8 mouse cellular contexts compared by ENCODE assay signal in genomic region chr10:21882184-21883081, GRCm38 (mm10). TPM values are rescaled to one million over a fixed set of nuclear protein-coding genes. Genes with fewer than 3 reads are reported as not detected.
A peak's percentile ranks its signal among the peaks of the same experiment; 100 is the strongest.
DNase-seq lines count a peak whose midpoint lies in the region; ATAC-seq and TF ChIP-seq lines count a peak whose summit lies in the region.

TSS of gene Sgk1 (plus strand) at chr10:21882184.

- H3K27me3 ChIP-seq in kidney, embryonic 14.5 days (ENCODE audit: control insufficient read depth, insufficient read depth, low read length) = peaks cover 17% of the 10 kb centered on the region; the same call in 1 of the 2 replicates
- H3K27me3 ChIP-seq in forebrain, embryonic 10.5 days (ENCODE audit: poor library complexity, severe bottlenecking) = peaks cover 46% of the 10 kb centered on the region
- peaks cover 13% of the 10 kb centered on the region for H3K27me3 ChIP-seq in heart, embryonic 16.5 days (ENCODE audit: control insufficient read depth, insufficient read depth, low read length)
- peaks cover 6% of the 10 kb centered on the region for H3K27me3 ChIP-seq in small intestine, adult 2 months (ENCODE audit: control insufficient read depth, insufficient read depth, low read length)

- 2% methylated on average over 36 of the region's 36 CpGs for WGBS in kidney, embryonic 14.5 days
- WGBS in forebrain, embryonic 10.5 days = under 1% methylated on average over 36 of the region's 36 CpGs
- WGBS in heart, embryonic 16.5 days = 4% methylated on average over 36 of the region's 36 CpGs
- WGBS in small intestine, adult 2 months = 7% methylated on average over 36 of the region's 36 CpGs

- 0 out of 2 replicates have a peak, but pooled peaks have one; percentile 57 for ATAC-seq in kidney, embryonic 14.5 days (ENCODE audit: low FRiP score, low TSS enrichment)
- ATAC-seq in heart, embryonic 16.5 days (replicated peaks; ENCODE audit: extremely low read depth, insufficient read depth, low FRiP score) = no peak
- peak; percentile 68 for ATAC-seq in megakaryocyte, adult 5-6 weeks (ENCODE audit: poor library complexity, severe bottlenecking)

- peak within 1 kb of the TSS; percentile 71 for H3K4me2 ChIP-seq in kidney, embryonic 14.5 days (replicated peaks; ENCODE audit: low read depth, low read length)
- H3K4me2 ChIP-seq in heart, embryonic 16.5 days (ENCODE audit: low read depth, low read length) = peak within 1 kb of the TSS; percentile 71

- DNase-seq in kidney, adult 11 months = no peak
- peak; percentile 41 for DNase-seq in forebrain, embryonic 10.5 days (ENCODE audit: extremely low spot score, low spot score)
- peak; percentile 54 to 67 for DNase-seq in layer of hippocampus, postnatal 14 days (ENCODE audit: low spot score in 2 of 2)

- H3K4me3 ChIP-seq in kidney, embryonic 14.5 days (ENCODE audit: low read length) = peak within 1 kb of the TSS; percentile 32
- peak within 1 kb of the TSS; percentile 26 for H3K4me3 ChIP-seq in bone marrow macrophage, adult 2 months (ENCODE audit: insufficient read depth, low read length)
- H3K4me3 ChIP-seq in forebrain, embryonic 10.5 days = peak within 1 kb of the TSS; percentile 61
- H3K4me3 ChIP-seq in heart, embryonic 16.5 days (ENCODE audit: low read length) = peak within 1 kb of the TSS; percentile 51
- H3K4me3 ChIP-seq in small intestine, adult 2 months (ENCODE audit: low read depth, low read length) = peak within 1 kb of the TSS; percentile 65

- no peaks in the 10 kb centered on the region for H3K9me3 ChIP-seq in kidney, embryonic 14.5 days (ENCODE audit: control insufficient read depth, low read length)
- no peaks in the 10 kb centered on the region for H3K9me3 ChIP-seq in forebrain, embryonic 10.5 days
- no peaks in the 10 kb centered on the region for H3K9me3 ChIP-seq in heart, embryonic 16.5 days (replicated peaks; ENCODE audit: control insufficient read depth, low read length)

- TF ChIP-seq POLR2A in bone marrow macrophage, adult 2 months (IDR thresholded peaks at IDR 0.05; ENCODE audit: borderline replicate concordance, low read depth, low read length) = no peak
- no peak for TF ChIP-seq POLR2A in small intestine, adult 2 months (IDR thresholded peaks at IDR 0.05; ENCODE audit: low read depth, low read length)

- H3K9ac ChIP-seq in kidney, embryonic 14.5 days (ENCODE audit: low read depth, low read length) = peak within 1 kb of the TSS; percentile 36
- H3K9ac ChIP-seq in heart, embryonic 16.5 days (ENCODE audit: low read length) = peak within 1 kb of the TSS; percentile 57

- no peak for TF ChIP-seq CTCF in bone marrow macrophage, adult 2 months (IDR thresholded peaks at IDR 0.05; ENCODE audit: low read depth, low read length)
- no peak for TF ChIP-seq CTCF in small intestine, adult 2 months (IDR thresholded peaks at IDR 0.05; ENCODE audit: extremely low read depth, insufficient read length, insufficient replicate concordance, low read depth, low read length)

- H3K4me1 ChIP-seq in kidney, embryonic 14.5 days (ENCODE audit: control insufficient read depth, insufficient read depth, low read length) = peaks cover 12% of the 10 kb centered on the region; the same call in 1 of the 2 replicates
- peaks cover 4% of the 10 kb centered on the region for H3K4me1 ChIP-seq in bone marrow macrophage, adult 2 months (ENCODE audit: control insufficient read depth, insufficient read depth, low read length)
- H3K4me1 ChIP-seq in forebrain, embryonic 10.5 days = peaks cover 39% of the 10 kb centered on the region
- H3K4me1 ChIP-seq in heart, embryonic 16.5 days (ENCODE audit: control insufficient read depth, insufficient read depth, low read length) = peaks cover 8% of the 10 kb centered on the region
- peaks cover 2% of the 10 kb centered on the region for H3K4me1 ChIP-seq in small intestine, adult 2 months (ENCODE audit: control insufficient read depth, insufficient read depth, insufficient read length, low read length)

- H3K27ac ChIP-seq in kidney, embryonic 14.5 days (ENCODE audit: low read depth, low read length) = no peak within 1 kb of the TSS
- H3K27ac ChIP-seq in bone marrow macrophage, adult 2 months (ENCODE audit: insufficient read depth, low read depth, low read length) = no peak within 1 kb of the TSS
- peak within 1 kb of the TSS; percentile 79 for H3K27ac ChIP-seq in forebrain, embryonic 10.5 days
- no peak within 1 kb of the TSS for H3K27ac ChIP-seq in heart, embryonic 16.5 days (ENCODE audit: low read length)
- no peak within 1 kb of the TSS for H3K27ac ChIP-seq in small intestine, adult 2 months (ENCODE audit: insufficient read depth, low read depth, low read length)

- H3K36me3 ChIP-seq in kidney, embryonic 14.5 days (ENCODE audit: control insufficient read depth, insufficient read depth, low read length) = no peaks in the 10 kb centered on the region
- no peaks in the 10 kb centered on the region for H3K36me3 ChIP-seq in forebrain, embryonic 10.5 days (replicated peaks)
- H3K36me3 ChIP-seq in heart, embryonic 16.5 days (ENCODE audit: control insufficient read depth, insufficient read depth) = no peaks in the 10 kb centered on the region
- H3K36me3 ChIP-seq in small intestine, adult 2 months (ENCODE audit: control insufficient read depth, insufficient read depth, low read length) = no peaks in the 10 kb centered on the region

RNA-seq across cellular contexts. Expression of gene Sgk1, which starts in this region (rescaled TPM):
- polyA plus RNA-seq in kidney, embryonic 14.5 days (2014; fragmentation: Nextera tagmentation; extraction: Ambion mirVana) = 40.9 and 52.1 TPM in 2 replicates
- polyA plus RNA-seq in bone marrow macrophage, adult 2 months (2012; ENCODE audit: insufficient read depth, insufficient read length, missing spikeins) = 80.9 and 82.6 TPM in 2 replicates
- polyA plus RNA-seq in forebrain, embryonic 10.5 days (2016; fragmentation: Nextera tagmentation; extraction: Ambion mirVana) = 17.8 and 21.3 TPM in 2 replicates
- polyA plus RNA-seq in heart, embryonic 16.5 days (2015; fragmentation: Nextera tagmentation; extraction: Ambion mirVana) = 37.0 and 37.1 TPM in 2 replicates
- 100 to 1,000 TPM in 1 of 2 experiments, 10 to 100 TPM in 1; 91.0 to 104 TPM for total RNA-seq in layer of hippocampus, postnatal 14 days (2021)
- total RNA-seq in megakaryocyte, adult 5-6 weeks (2015) = 27.2 and 31.3 TPM in 2 replicates
- total RNA-seq in megakaryocyte, adult 5-6 weeks (2017) = 43.9 and 48.3 TPM in 2 replicates
- 30.3 and 44.9 TPM in 2 replicates for polyA plus RNA-seq in small intestine, adult 2 months (2012; rRNA removed)
